Mouse (Mus musculus) brain, adult 10 weeks (tissue): ENCODE measurements around the gene Col17a1. TPM values are rescaled to one million over a fixed set of nuclear protein-coding genes. Genes with fewer than 3 reads are reported as not detected.

Source experiments
- polyA plus RNA-seq: library from polyadenylated mRNA; stranded (reverse); fragments of 350-450 nt; fragmentation: Illumina TruSeq; extraction: RNeasy Lipid Tissue Mini Kit (QIAGEN cat#74804); gene quantifications from one replicate; pipeline ENCODE4 v1.2.3, GENCODE M21; 2015; ENCODE audit warnings: low read depth, low replicate concordance

Gene Col17a1
- polyA plus RNA-seq, result 1.0 TPM

DNA sequence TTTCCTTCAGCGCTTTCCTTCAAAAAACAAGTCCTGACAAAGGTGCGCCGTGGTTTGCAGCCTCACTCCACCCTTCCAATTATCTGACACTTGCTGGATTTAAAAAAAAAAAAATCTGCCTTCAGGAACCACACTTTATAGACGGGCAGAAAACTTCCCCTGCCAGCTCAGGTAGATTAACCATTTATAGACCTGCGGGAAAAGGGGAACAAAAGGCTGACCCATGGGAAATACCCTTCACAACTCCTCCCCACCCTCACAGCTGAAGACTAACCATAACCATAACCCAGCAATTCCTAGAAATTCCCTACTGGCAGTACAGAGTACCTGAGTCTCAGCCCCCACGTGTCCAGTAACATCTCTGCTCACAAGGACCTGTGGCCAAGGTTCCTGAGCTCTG is at the start of gene Col17a1:
TSS of gene Col17a1 (minus strand) at position 101 of the 400 bp plus-strand sequence.

DNA sequence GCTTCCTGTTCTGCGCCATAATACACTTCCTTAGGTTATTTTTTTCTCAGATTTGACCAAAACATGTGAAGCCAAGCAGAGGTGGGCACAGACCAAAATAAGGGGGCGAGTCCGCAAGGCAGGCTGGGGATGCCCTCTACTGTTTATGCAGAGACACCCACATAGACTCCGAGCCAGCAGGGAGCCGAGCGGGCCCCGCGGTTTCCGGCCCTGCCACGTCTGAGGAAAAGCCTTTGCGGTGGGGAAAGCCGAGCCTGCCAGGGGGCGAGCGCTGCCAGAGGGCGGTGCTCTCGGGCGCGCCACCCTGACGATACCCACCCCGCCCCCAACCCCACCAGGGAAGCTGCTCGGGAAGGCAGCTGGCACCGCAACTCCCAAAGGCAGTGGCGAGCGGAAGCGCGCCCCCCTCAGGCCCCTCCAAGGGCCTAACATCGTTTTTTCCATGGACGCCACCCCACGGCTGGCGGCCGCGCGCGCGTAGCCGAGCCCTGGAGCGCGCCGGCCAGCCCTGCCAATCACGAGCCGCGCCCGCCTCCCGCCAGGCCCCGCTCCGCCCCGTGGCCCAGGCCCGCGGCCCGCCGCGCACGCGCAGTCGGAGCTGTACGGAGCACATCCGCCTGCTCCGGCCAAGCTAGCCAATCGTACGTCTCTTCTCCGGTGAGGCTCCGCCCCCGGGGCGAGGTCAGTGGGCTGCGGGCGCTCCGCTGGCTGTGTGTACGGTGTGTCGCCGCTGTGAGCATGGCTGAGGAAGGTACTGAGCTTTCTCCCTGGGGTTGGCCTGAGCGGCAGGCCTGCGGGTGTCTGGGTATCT is 39.4 kb upstream of the Col17a1 start, which contains the start of gene Sfr1:
TSS of gene Sfr1 (plus strand) at position 612 of the 811 bp plus-strand sequence.

Other genes starting within 250 kb of the Col17a1 start
- gene Sh3pxd2a, start 227.7 kb downstream of the Col17a1 start, polyA plus RNA-seq, result 11.8 TPM
- gene Stn1, start 154.6 kb downstream of the Col17a1 start, polyA plus RNA-seq, result 20.1 TPM
- gene Slk, start 112.4 kb downstream of the Col17a1 start, polyA plus RNA-seq, result 36.0 TPM
- gene Sfr1, start 39.6 kb upstream of the Col17a1 start, polyA plus RNA-seq, result 117 TPM
- 57.5 TPM for gene Gsto1, start 162.9 kb upstream of the Col17a1 start, polyA plus RNA-seq
- gene Gsto2, start 173.4 kb upstream of the Col17a1 start, polyA plus RNA-seq, result 0.58 TPM
- 1.3 TPM for gene Cfap43, start 227.2 kb upstream of the Col17a1 start, polyA plus RNA-seq
- gene Itprip, start 227.2 kb upstream of the Col17a1 start, polyA plus RNA-seq, result 0.49 TPM
- gene Cfap58, start 245.6 kb upstream of the Col17a1 start, polyA plus RNA-seq, result 0.34 TPM